Mouse (Mus musculus) cerebellum, adult 9-11 months (tissue): ENCODE measurements at regions not wholly inside any gene's neighbourhood (a gene's known extent, or its start where the extent isn't known, plus 50 kb on each side); places are given as distances from the start of the nearest gene placed in this dataset.

Experiments used
- DNase-seq: peaks from one replicate; pipeline ENCODE4 v3.0.0; 2022

DNA sequence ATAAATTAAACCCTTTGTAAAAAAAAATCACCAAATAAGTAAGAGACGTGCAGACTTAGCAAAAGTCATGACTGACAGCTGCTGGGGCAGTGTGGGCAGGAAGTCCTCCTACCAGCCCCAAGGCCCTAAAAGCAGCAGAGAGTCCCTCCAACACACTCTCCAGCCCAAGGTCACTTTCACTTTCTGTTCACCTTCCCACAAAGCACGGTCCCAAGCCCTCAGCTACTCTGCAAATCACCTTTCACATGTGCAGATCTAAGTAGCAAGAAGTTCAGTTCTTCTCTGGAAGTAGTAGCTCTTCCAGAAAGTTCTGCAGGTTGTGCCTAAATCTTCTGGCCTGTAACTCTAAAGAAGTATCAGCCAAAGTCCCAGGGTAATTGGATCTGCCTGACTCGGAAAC lies 120.8 kb upstream of the Gm26657 start:
- DNase-seq: no peak

DNA sequence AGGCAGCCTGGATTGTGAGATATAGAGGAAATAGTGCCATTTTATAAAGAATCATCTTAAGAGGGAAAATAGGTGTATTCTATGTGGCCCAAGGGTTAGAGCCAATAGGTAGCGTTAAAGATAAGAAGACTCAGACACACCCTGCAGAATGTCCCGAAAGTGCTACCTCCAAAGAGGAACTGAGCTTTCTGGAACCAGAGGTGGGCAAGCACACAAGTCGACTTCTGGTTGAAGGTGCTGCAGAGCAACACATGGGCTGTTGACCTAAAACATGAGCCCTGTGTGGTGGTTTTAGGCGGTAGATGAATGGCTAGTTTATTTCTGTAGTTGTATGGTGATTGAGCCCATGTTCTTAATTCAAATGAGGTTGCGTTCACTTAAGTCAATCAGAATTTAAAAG lies 121.4 kb upstream of the Gm26657 start:
- DNase-seq: no peak

DNA sequence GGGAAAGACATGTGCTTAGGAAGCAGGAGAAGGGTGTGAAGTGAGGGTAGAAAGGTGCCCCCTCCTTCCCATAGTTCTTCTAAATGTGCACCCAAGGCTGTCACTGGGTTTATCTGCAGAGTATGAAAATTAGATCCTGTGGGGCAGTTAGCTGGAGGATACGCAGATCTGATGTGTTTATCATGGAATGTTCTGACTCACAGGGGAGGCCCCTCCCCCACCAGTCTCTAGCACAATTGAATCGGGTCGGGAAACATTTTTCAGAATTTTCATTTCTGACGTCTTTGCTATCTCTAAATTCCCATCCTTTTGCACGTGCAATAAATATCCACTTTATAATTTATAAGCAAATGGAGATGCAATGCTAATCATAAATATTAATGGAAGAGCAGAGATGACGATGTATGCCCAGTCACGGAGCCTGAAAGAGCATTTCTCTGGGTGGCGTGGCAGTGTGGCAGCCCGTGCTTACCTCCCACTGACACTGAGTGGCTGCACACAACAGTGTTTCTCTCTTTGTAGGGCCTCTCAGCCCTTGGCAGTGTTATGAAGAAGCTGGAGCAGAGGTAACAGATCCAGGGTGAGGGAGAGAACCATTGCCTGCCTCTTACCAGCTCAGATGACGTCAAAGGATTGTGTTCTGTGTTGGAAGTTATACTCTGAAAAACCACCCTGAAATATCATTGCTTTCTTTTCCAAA lies 122.1 kb upstream of the Gm26657 start:
- no peak for DNase-seq

DNA sequence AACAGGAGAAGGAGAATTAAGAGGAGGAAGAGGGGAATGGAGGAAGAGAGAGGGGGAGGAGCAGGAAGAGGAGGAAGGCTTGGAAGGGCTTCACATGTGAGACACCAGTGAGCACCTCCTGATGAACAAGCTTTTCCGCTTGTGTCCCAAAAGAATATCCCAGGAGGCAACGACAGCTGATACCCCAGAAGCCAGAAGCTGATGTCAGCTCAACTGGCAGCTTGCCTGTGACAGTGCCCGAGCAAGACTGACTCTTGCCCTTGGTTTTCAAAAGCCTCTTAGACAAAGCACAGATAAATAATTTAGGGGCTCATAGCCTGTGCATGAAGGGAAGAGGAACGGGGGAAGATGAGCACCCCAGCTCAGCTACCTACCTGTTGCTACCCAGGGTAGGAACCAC lies 127.5 kb upstream of the Gm26657 start:
- DNase-seq: no peak

DNA sequence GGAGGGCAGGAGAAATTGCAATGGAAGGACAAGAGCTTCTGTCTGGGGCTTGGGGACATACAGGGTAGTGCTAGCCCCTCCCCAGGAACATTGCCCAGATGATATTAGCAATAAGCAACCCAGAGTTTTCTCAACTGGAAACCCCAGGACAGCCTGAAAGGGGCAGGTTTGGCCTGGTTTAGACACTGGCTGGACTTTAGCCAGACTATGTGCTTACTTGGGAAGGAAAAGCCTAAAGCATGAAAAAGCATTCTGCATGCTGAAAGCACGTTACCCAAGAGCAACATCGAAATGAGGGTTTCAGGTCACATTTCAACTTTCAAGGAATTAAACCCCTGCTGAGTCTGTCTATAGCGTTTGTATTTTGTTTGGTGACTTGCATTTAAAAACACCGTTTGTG lies 128.1 kb upstream of the Gm26657 start:
- no peak for DNase-seq

DNA sequence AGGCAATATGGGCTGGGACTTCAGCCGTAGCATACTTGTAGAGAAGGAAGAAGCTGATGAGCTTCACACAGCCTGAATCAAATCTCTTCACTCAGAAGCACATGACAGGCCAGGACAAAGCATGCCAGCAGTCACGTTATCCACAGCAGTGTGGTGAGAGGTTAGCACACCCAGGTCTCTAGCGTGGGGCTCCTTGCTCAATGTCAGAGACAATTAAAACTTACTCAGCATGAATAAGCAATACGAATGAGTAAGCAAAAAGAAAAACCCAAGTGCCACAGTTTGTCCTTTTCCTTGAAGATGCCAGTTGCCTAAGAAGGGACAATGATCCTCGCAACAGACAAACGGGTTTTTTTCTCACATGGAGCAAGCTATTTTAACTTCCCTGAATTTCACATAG lies 129.6 kb upstream of the Gm26657 start:
- no peak for DNase-seq

DNA sequence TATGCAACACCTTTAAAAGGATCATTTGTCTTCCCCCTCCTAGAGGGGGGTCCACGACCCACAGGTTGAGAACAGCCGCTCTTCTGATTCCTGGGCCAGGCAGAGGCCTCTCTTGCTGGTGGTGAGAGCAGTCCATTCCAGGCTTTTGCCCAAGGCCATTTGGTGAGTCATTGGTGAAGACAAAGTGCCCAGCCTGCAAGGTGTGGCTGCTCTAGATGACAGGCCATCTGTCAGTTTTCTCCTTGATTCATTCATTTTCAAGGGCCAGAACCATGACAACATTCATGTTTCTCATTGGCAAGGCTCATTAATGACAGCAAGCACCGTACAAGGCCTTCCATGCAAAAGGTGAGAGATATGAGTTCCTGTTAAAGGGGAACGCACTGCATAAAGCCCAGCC lies 131.2 kb upstream of the Gm26657 start:
- DNase-seq: no peak

DNA sequence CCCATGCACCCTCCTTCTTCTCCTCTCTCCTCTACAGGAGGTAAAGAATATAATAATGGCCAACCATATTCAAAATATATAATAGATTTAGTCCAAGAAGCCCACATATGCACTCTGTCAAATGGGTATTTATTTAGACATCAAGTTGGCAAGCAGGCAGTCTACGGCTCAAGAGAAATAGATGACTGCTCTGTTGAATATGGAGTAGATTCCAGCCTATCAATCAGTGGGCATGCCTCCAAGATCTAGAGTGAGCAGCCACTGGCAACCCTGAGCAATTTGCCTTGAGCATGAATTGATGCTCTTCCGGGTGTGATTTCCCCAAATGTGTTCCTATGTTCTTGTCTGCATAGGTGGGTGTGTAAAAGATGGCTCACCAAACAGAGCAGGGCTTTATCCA lies 141.5 kb upstream of the Gm26657 start:
- no peak for DNase-seq

DNA sequence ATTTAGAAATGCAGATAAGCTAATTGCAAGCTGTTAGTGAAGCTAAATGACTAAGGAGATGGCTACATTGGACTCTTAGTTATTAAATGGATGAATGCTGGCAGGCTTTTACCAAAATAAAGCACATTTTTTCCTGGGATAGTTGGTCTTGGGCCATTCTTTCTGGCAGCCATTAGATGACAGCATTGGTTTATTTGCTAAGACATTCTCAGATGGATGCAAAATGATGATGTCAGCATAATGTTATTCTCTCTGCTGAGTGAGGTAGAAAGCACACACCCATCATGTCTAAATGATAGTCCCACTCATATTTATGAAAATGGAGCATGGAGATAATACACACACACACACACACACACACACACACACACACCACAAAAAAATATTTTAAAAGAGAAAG lies 141.9 kb upstream of the Gm26657 start:
- no peak for DNase-seq

DNA sequence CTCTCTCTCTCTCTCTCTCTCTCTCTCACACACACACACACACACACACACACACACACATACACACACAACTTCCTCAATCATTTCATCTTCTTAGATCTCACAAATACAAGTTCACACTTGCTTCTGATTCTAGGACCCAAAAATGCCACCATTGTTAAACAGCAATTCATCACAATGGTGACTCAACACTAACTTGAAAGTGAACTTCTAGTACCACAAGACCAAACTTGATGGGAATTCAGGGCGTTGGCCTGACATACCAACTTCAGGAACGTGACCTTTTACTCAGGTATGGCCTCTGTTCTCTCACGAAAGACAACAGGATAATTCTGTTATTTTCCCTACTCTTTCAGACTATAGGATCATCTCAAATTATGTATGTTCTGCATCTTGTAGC lies 157.5 kb upstream of the Gm26657 start:
- no peak for DNase-seq

DNA sequence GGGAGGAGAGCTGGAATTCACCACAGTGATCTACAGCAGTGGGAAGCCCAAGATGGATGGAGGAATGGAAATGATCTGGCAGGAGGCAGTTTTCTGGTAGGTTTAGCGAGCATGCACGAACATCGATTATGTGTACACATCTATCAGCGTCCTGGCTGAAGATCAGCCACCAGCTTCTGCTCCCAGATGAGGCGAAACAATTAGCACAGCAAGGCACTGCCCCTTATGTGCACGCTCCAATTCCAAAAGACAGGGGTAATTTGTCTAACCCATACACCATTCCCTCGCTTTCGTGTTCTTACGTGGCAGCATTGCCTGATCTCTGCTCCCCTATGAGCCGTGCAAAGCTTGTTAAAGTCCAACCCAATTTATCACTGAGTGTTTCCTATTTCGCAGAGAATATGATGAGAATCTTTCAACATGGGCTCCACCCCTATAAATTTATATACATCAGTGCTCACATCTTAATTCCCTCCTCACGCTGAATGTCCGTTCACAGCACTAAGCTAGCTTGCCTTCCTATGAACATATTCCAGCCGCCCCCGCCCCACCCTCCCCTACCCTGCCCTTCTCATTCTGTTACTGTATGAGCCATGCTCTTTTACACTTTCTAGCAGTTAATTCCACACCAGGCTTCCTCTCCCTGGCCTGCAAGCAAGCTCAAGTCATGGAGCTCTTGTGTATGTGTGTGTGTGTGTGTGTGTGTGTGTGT lies 162.9 kb upstream of the Gm26657 start:
- DNase-seq: no peak

DNA sequence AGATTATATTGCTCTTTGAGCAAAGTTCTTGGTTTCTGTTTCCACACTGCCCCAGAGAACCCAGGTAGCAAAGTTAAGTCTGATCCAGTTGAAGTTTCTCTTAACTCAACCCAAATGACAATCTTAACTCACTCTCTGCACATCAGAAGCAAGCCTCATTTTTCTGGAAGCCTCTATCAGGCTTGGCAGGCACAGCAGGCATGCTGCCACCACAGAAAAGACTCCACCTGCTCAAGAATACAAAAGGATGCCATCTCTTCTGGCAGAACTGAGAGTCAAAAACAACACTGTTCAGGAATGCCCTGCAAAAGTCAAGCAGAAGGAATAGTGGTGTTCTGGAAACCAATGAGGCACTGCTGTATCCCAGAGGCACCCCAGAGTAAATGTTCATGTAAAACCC lies 187.7 kb upstream of the Gm26657 start:
- no peak for DNase-seq

DNA sequence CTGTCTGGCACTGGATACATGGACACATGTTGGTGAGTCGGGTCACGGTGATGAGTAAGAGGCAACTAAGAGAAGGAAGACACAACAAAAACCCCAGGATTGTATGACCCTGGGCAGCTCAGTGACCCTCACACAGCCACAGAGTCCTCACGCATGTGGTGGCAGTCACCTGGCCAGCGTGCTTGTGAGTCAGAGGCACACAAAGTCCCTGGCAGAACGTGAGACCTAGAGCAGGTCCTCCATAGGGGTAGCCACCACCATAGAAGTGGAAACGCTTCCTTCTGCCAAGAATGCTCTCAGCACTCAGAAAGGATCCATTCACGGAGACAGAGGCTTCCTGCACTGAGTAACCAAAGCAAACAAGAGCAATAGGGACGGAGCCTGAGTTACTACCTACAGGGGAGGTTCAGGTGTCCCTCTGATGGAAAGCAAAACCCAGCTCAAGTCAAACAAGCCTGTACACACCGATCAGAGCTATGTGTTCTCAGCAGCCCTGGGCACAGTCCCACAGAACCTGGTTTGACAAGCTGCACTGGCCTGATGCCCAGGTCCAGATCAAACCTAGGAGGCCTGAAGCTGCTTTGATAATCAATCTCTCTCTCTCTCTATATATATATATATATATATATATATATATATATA lies 206.4 kb upstream of the Gm26657 start:
- DNase-seq: no peak

DNA sequence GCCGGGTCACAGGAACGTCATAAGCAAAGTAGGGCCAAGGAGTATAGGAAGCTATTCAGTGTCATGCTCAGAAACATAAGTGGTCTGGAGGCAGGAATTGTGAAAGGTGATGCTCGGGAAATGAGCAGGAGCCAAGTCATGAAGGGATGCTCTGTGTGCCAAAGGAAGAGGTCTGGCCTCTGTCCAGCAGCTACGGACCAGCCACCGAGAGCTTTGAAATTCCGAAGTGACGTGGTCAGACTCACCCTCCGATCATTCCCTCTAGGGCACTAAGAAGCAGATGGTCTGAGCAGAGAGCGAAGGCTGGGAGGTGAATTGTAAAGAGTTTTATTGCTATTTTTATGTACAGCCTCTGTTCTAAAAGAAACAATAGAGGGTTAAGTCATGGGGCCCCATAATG lies 206.9 kb upstream of the Gm26657 start:
- DNase-seq: no peak

DNA sequence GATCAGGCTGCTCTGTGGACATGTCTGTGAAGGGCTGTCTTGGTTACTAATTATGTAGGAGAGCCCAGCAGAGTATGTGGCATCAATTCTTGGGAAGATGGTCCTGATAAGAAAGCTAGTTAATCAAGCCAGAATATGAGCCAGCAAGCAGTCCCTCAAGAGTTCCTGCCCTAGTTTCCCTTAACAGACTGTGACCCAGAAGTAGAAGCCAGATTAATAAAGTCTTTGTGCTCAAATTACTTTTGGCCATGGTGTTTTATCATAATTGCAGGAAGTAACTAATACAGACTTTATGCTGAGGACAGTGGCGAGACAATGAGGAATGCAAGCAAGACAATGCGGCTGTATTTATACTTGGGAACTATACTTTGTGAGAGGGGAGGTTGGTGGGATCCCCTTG lies 211.3 kb upstream of the Gm26657 start:
- DNase-seq: no peak

DNA sequence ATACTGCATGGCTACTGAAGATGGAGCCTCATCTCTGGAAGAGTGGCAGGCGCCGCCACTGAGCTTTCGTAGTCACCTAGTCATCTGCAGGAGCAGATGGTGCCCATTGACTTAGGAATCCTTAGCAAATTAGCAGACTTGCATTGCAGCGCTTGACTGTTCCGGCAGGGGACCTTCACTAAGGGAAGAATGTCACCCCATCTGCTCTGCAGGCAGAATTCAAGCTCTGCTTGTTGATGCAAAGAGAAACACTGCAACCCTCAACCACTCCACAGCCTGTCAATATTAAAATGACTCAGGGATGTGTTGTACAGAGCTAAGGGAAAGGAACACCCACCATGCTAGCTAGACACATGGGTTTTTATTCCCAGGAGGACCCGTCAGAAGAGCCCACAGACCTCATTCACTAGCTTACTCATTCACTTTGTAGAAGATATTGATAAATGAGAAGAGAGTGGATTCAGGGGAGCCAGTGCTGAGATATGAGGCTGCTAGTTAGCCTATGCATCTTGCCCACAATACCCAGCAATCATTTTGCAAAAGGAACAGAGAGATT lies 215.4 kb upstream of the Gm26657 start:
- no peak for DNase-seq

DNA sequence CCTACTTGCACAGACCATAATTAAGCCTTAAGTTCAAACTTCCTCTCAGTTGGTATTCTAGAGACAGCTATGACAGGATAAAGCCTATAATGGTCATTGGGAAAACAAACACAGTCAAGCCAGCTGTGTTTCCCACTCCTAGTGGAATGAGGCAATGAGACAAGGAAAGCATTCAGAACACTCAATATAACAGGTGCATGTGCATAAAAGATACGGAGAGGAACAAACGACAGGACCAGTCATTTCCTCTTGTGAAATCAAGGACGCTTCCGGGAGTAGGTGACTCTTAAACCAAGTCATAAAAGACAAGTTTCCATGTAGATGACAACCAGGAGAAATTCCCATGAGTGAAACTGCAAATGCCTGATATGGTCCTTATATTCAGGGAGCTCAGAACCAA lies 232.1 kb upstream of the Gm26657 start:
- DNase-seq: no peak

DNA sequence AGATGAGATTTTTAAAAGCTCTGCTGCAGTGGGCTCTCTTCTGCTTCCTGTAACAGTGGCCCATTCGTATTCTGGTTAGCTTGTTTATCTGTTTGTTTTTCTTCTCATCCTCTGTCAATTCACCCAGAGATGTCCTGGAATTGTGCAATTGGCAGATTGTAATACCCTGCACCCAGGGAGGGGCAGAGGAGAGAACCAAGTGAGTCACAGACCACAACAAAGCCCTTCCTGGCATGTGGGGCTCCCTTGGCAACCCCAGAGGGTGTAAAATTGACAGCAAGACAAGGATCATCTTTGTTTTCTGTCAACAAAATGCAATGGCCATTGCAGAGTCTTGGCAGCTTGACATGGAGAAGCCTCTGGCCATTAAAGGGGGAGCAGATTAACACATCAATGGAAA lies 233.1 kb upstream of the Gm26657 start:
- DNase-seq: peak; percentile 40

DNA sequence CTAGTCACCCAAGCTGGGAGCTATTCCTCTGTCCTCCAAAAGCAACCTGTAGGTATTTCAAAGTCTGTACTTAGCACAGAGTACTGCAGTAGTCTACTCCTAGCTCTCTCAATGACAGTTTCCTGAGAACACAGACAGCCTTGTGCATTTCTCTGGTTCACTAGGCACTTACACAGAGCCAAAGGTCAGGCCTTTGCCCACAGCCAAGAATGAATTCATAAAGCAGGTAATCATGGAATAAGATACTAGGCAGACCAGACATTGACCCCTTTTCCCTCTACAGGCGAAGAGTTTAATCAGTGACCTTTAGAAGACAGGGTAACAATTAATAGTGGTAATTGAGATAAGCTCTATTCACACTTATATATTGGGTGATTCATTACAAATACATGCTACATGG lies 233.8 kb upstream of the Gm26657 start:
- no peak for DNase-seq

DNA sequence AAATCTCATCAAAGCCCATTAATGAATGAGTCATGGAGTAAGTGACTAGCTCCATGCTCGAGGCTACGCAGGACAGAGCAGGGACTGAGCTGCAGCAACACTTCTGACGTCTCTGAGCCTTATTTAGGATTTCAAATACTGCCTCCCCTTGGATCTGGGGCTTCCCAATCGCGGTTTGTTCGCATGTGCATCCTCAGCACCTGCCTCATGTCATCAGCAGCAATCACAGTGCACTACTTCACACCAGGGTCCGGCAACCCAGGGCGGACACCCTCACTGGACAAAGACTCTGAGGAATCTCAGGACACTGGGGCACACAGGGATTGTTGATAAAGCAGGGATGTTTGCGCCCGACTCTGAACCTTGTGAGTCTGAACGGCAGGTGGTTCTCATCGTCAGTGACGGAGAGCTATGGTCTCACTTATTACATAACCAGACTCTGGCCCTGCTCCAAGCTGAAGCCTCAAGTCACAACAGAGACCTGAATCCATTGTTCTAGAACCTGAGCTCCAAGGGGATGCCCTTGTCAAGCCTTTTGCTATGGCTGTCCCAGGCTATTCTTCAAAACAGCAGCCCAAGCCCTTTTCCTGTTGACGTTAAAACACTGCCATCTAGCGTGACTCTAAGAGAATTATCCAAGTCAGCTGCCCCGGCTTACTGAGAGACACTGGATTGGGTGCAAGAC lies 247.2 kb upstream of the Gm26657 start:
- DNase-seq: peak; percentile 32

DNA sequence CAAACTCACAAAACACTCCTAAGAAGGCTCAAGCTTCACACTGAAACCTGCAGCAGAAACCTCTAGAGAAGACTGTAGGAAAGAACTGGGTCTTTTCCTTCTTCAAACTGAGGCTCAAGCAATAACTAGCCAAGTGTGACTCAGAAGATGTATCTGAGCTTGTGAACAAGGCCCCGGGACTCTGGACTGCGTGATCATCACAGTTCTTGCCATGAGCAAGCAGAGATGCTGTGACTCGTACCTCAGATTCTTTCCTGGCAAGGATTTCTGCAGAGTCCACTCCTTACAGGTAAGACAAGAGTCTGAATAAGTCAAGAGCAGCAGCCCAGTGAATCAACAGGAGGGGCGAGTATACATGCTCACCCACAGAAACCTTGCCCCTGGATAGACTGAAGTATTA lies 250.5 kb upstream of the Gm26657 start:
- DNase-seq: no peak

DNA sequence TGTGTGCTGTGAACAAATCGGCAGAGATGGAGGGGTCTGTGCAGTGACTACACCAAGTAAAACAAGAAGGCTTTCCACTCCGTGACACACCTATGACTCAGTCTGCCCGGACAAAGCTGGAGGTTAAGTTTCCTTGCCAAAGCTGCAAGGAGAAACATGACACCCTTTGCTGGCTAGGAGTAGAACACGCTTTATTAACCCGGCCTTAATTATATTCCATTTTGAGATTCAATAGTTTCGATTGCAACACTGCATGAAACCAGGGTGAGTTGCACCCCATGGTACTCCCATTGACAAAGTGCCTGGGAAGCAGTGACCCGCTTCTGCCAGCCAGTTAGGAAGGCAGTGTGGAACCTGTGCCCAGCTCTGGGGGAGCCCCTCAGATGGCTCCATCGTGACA lies 256.2 kb upstream of the Gm26657 start:
- DNase-seq: no peak

DNA sequence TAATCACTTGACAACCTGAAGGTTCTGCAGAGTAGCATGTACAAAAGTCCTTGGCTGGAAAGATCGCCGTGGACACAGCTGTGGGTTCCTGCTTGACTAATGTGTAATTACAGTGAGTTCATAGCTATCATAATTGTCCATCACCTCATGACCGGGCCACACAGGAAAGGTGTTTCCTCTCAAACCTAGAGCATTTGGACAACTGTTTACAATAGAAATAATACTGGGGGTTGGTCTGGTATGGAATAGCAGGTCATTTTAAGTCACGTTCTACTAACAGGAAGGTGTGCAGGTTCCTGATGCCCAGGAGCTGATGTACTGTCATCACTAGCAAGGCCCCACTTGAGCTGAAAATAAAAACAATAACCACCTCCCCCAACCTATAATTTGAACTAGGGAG lies 283.1 kb upstream of the Gm26657 start:
- no peak for DNase-seq

DNA sequence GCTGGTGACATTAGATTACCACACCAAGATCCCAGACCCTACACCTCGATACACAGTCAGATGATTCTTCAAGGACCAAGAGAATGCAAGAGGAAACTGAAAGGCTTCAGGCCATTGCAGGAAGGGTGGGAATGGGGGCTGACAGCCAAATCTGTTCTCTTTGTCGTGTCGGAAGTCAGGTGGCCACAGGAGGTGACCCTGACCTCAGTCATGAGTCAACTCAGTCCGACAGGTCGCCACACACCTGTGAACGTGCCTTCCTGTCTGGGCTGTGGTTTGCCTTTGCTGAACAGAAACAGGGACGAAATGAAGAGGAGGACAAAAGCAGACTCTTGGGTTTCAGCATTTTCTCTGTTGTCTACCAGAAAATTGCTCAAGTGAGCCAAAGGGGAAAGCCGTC lies 318.3 kb upstream of the Gm26657 start:
- DNase-seq: no peak
